Mouse (Mus musculus): ENCODE data around the gene Ifi213. TPM values are rescaled to one million over a fixed set of nuclear protein-coding genes. Genes with fewer than 3 reads are reported as not detected.
"Not testable (repeated sequence)": the region's sequence is repeated elsewhere in the genome, so short reads cannot be mapped to it uniquely, and the experiment has no call there.

The Ifi213 gene
- polyA plus RNA-seq, 1 experiment from 2014 or later, result not detected

GRCm38 (mm10) chr1:173579921-173580585, 19.0 kb downstream of the Ifi213 start:
- H3K4me3 ChIP-seq (replicated peaks; ENCODE audit: low read length), result no peak overlapping the region
- WGBS, result 93% methylated on average over 26 of the region's 26 CpGs
- H3K27me3 ChIP-seq (ENCODE audit: control insufficient read depth, insufficient read depth, low read length), result no peaks in the 10 kb centered on the region
- H3K9ac ChIP-seq (ENCODE audit: low read length), result no peak overlapping the region
- H3K4me1 ChIP-seq (ENCODE audit: control insufficient read depth, insufficient read depth, low read length), result no peaks in the 10 kb centered on the region
- H3K4me2 ChIP-seq (ENCODE audit: low read depth, low read length), result no peak overlapping the region
- H3K27ac ChIP-seq (ENCODE audit: low read length), result no peak overlapping the region
- no peaks in the 10 kb centered on the region for H3K9me3 ChIP-seq (replicated peaks; ENCODE audit: control insufficient read depth, low read length)
- no peak for ATAC-seq (ENCODE audit: insufficient read depth, low FRiP score)
- no peaks in the 10 kb centered on the region for H3K36me3 ChIP-seq (ENCODE audit: control insufficient read depth, insufficient read depth, low read length)

DNA sequence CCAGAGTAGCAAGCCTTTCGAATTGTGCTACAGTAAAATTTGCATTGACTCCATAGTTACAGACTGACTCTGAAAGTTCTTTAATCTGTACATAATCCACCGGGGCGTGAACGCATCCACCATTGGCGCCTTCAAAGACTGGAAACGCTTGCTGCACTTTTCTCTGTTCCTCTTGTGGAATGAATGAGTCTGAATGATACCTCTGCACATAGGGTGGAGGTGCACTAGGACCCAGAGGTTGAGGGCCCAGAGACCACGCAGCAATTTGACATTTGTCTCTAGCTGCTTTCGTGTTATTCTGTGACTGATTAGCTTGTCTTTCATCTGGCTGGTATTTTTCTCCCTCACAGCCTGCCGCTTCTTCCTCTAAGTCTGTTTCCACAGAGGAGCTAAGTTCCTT, 20.0 kb downstream of the Ifi213 start:
- H3K9me3 ChIP-seq (replicated peaks; ENCODE audit: control insufficient read depth, low read length), result no peaks in the 10 kb centered on the region
- no peak overlapping the region for H3K4me3 ChIP-seq (replicated peaks; ENCODE audit: low read length)
- no peaks in the 10 kb centered on the region for H3K4me1 ChIP-seq (ENCODE audit: control insufficient read depth, insufficient read depth, low read length)
- 89% methylated on average over 9 of the region's 9 CpGs for WGBS
- H3K36me3 ChIP-seq (ENCODE audit: control insufficient read depth, insufficient read depth, low read length), result no peaks in the 10 kb centered on the region
- ATAC-seq (ENCODE audit: insufficient read depth, low FRiP score), result no peak
- H3K9ac ChIP-seq (ENCODE audit: low read length), result no peak overlapping the region
- no peaks in the 10 kb centered on the region for H3K27me3 ChIP-seq (ENCODE audit: control insufficient read depth, insufficient read depth, low read length)
- H3K4me2 ChIP-seq (ENCODE audit: low read depth, low read length), result no peak overlapping the region
- no peak overlapping the region for H3K27ac ChIP-seq (ENCODE audit: low read length)

GRCm38 (mm10) chr1:173550491-173551050, 48.5 kb downstream of the Ifi213 start:
- H3K27me3 ChIP-seq (ENCODE audit: control insufficient read depth, insufficient read depth, low read length); H3K9me3 ChIP-seq (replicated peaks; ENCODE audit: control insufficient read depth, low read length); H3K4me3 ChIP-seq (replicated peaks; ENCODE audit: low read length); H3K4me1 ChIP-seq (ENCODE audit: control insufficient read depth, insufficient read depth, low read length); H3K27ac ChIP-seq (ENCODE audit: low read length); H3K4me2 ChIP-seq (ENCODE audit: low read depth, low read length); H3K9ac ChIP-seq (ENCODE audit: low read length); ATAC-seq (ENCODE audit: insufficient read depth, low FRiP score); H3K36me3 ChIP-seq (ENCODE audit: control insufficient read depth, insufficient read depth, low read length): not testable (repeated sequence)
- WGBS, result 80% methylated on average over 5 of the region's 5 CpGs

- ATAC-seq (ENCODE audit: insufficient read depth, low FRiP score), result not testable (repeated sequence)
- WGBS, result 84% methylated on average over 3 of the region's 3 CpGs
Observed at GRCm38 (mm10) chr1:173548798-173549197, 50.3 kb downstream of the Ifi213 start.

GRCm38 (mm10) chr1:173535791-173536190, 63.3 kb downstream of the Ifi213 start, which contains the start of gene Ifi214:
Gene Ifi214 (minus strand): TSS chr1:173535957.
- ATAC-seq (ENCODE audit: insufficient read depth, low FRiP score); H3K9me3 ChIP-seq (replicated peaks; ENCODE audit: control insufficient read depth, low read length): not testable (repeated sequence)
- 85% methylated on average over 3 of the region's 3 CpGs for WGBS

More at GRCm38 (mm10) chr1:173548798-173549197, 50.3 kb downstream of the Ifi213 start:
- not testable (repeated sequence) for H3K4me3 ChIP-seq (replicated peaks; ENCODE audit: low read length); H3K9me3 ChIP-seq (replicated peaks; ENCODE audit: control insufficient read depth, low read length); H3K36me3 ChIP-seq (ENCODE audit: control insufficient read depth, insufficient read depth, low read length); H3K27me3 ChIP-seq (ENCODE audit: control insufficient read depth, insufficient read depth, low read length); H3K9ac ChIP-seq (ENCODE audit: low read length); H3K4me1 ChIP-seq (ENCODE audit: control insufficient read depth, insufficient read depth, low read length); H3K4me2 ChIP-seq (ENCODE audit: low read depth, low read length); H3K27ac ChIP-seq (ENCODE audit: low read length)

DNA sequence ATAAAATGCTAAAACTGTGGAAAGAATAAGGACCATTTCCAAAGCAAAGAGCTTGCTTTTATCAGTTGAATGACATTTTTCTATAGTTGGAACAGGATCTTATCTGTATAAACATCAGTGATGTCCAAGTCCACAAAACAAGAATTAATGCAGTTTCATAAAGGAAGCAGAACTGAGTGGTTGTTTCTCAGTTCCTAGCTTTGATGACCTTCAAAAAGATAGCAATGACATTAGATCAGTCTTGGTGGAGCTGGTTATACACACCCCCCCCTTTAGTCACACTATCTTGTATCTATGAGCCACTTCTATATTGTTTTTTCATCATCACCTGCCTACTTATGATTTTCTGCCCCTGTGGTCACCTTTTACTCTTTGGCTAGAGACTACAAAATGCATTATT, 77.6 kb downstream of the Ifi213 start:
- Histone ChIP-seq H3K36me3 (ENCODE audit: control insufficient read depth, insufficient read depth, low read length) (no peaks in the 10 kb centered on the region), H3K4me1 (ENCODE audit: control insufficient read depth, insufficient read depth, low read length) (no peaks in the 10 kb centered on the region), H3K4me2 (ENCODE audit: low read depth, low read length) (no peak overlapping the region), H3K4me3 (replicated peaks; ENCODE audit: low read length) (no peak overlapping the region), H3K27ac (ENCODE audit: low read length) (no peak overlapping the region), H3K27me3 (ENCODE audit: control insufficient read depth, insufficient read depth, low read length) (no peaks in the 10 kb centered on the region), H3K9me3 (replicated peaks; ENCODE audit: control insufficient read depth, low read length) (no peaks in the 10 kb centered on the region), H3K9ac (ENCODE audit: low read length) (no peak overlapping the region)
- ATAC-seq (ENCODE audit: insufficient read depth, low FRiP score), result no peak

More at GRCm38 (mm10) chr1:173535791-173536190, 63.3 kb downstream of the Ifi213 start, which contains the start of gene Ifi214:
- not testable (repeated sequence) for H3K4me1 ChIP-seq (ENCODE audit: control insufficient read depth, insufficient read depth, low read length); H3K9ac ChIP-seq (ENCODE audit: low read length); H3K4me2 ChIP-seq (ENCODE audit: low read depth, low read length); H3K27ac ChIP-seq (ENCODE audit: low read length); H3K4me3 ChIP-seq (replicated peaks; ENCODE audit: low read length); H3K36me3 ChIP-seq (ENCODE audit: control insufficient read depth, insufficient read depth, low read length); H3K27me3 ChIP-seq (ENCODE audit: control insufficient read depth, insufficient read depth, low read length)

Small RNAs within 50 kb of the gene (microRNA-seq; reads per million reads assigned to microRNA genes)
- gene Gm44339 (not detected), gene Gm44481 (not detected)

Other genes with a start within 250 kb of the Ifi213 start
- 2.6 and 2.9 TPM in 2 replicates for gene Aim2, start 248.4 kb downstream of the Ifi213 start, polyA plus RNA-seq (2015; fragmentation: Nextera tagmentation; extraction: Ambion mirVana)
- 3.0 and 3.3 TPM in 2 replicates for gene Cadm3, start 231.6 kb downstream of the Ifi213 start, polyA plus RNA-seq (2015; fragmentation: Nextera tagmentation; extraction: Ambion mirVana)
- 0.08 and 0.27 TPM in 2 replicates for gene Ifi206, start 108.2 kb downstream of the Ifi213 start, polyA plus RNA-seq (2015; fragmentation: Nextera tagmentation; extraction: Ambion mirVana)
- not detected in 2 replicates for gene Ifi214, start 63.3 kb downstream of the Ifi213 start, polyA plus RNA-seq (2015; fragmentation: Nextera tagmentation; extraction: Ambion mirVana)
- 0.80 and 1.4 TPM in 2 replicates for gene Ifi209, start 31.6 kb upstream of the Ifi213 start, polyA plus RNA-seq (2015; fragmentation: Nextera tagmentation; extraction: Ambion mirVana)
- 0.14 TPM in 2 replicates for gene Ifi208, start 74.4 kb upstream of the Ifi213 start, polyA plus RNA-seq (2015; fragmentation: Nextera tagmentation; extraction: Ambion mirVana)
- 1.1 and 1.4 TPM in 2 replicates for gene Ifi207, start 142.5 kb upstream of the Ifi213 start, polyA plus RNA-seq (2015; fragmentation: Nextera tagmentation; extraction: Ambion mirVana)
- gene Ifi204, start 167.7 kb upstream of the Ifi213 start, polyA plus RNA-seq (2015; fragmentation: Nextera tagmentation; extraction: Ambion mirVana), result 4.7 and 4.8 TPM in 2 replicates

All from stomach, embryonic 16.5 days (tissue).